Mouse (Mus musculus) G1E (cell line): ENCODE measurements at regions not wholly inside any gene's neighbourhood (a gene's known extent, or its start where the extent isn't known, plus 50 kb on each side); places are given as distances from the start of the nearest gene placed in this dataset.

Experiments used
- CTCF ChIP-seq: IDR thresholded peaks from 2 replicates; pipeline ENCODE4 v1.5.1; 2012; ENCODE audit warnings: low read depth, low read length, inconsistent platforms, mixed read lengths
- GATA1 ChIP-seq: IDR thresholded peaks from 2 replicates; pipeline ENCODE4 v1.6.1; 2012; ENCODE audit warnings: borderline replicate concordance, low read length, inconsistent platforms, mixed read lengths
- POLR2AphosphoS5 ChIP-seq: IDR thresholded peaks from 2 replicates; pipeline ENCODE4 v1.6.1; 2012; ENCODE audit warnings: low read depth, low read length, inconsistent platforms; ENCODE audit not compliant: insufficient replicate concordance
- TAL1 ChIP-seq: conservative IDR thresholded peaks from 2 replicates; pipeline ENCODE4 v1.6.1; 2012; ENCODE audit warnings: low read depth, low read length, inconsistent platforms, mixed read lengths

- TF ChIP-seq CTCF (no peak), GATA1 (no peak), TAL1 (no peak), POLR2AphosphoS5 (no peak)
These were observed 360.1 kb downstream of the Ptprc start for GRCm38 (mm10) chr1:137815401-137815888.
